Mouse (Mus musculus) hindbrain, embryonic 10.5 days (tissue): ENCODE data around the gene Cacna2d3. TPM values are rescaled to one million over a fixed set of nuclear protein-coding genes. Genes with fewer than 3 reads are reported as not detected.

ENCODE experiments used
- DNase-seq: peaks from one replicate; pipeline ENCODE4 v3.0.0-alpha.2; 2017; ENCODE audit warnings: low spot score
- H3K27ac ChIP-seq: fragments of 300-500 bp; sonication (generic); 2 replicates; pipeline ENCODE4 v1.5.1; 2016; ENCODE audit warnings: mild to moderate bottlenecking, moderate library complexity
- H3K27me3 ChIP-seq: fragments of 300-500 bp; sonication (generic); 2 replicates; pipeline ENCODE4 v1.6.1; 2016; ENCODE audit warnings: mild to moderate bottlenecking; ENCODE audit not compliant: poor library complexity, insufficient read depth, severe bottlenecking
- H3K36me3 ChIP-seq: fragments of 300-500 bp; sonication (generic); 2 replicates; pipeline ENCODE4 v1.6.1; 2016; ENCODE audit warnings: mild to moderate bottlenecking, moderate library complexity
- H3K4me1 ChIP-seq: fragments of 300-500 bp; sonication (generic); replicated peaks from 2 replicates; pipeline ENCODE4 v1.6.1; 2016; ENCODE audit warnings: mild to moderate bottlenecking
- H3K4me3 ChIP-seq: fragments of 300-500 bp; sonication (generic); 2 replicates; pipeline ENCODE4 v1.5.1; 2016; ENCODE audit warnings: mild to moderate bottlenecking, moderate library complexity
- H3K9me3 ChIP-seq: fragments of 300-500 bp; sonication (generic); 2 replicates; pipeline ENCODE4 v1.6.1; 2016; ENCODE audit warnings: mild to moderate bottlenecking, moderate library complexity
- WGBS: fragments of 180-500 bp; shearing (Covaris S2); methylation state at CpG from one replicate; pipeline ENCODE4 v1.1.7; 2016; 5-methylcytosine and 5-hydroxymethylcytosine counted together
- polyA plus RNA-seq: library from polyadenylated mRNA; unstranded; fragments of >200 nt; fragmentation: Nextera tagmentation; extraction: Ambion mirVana; gene quantifications from 2 replicates; pipeline ENCODE4 v1.2.1, GENCODE M21; 2016

Cacna2d3 gene
- polyA plus RNA-seq, 1 experiment from 2014 or later = 12.6 TPM

- WGBS = 91% methylated on average over 4 of the region's 4 CpGs
- Histone ChIP-seq H3K27ac (no peak overlapping the region), H3K36me3 (no peaks in the 10 kb centered on the region), H3K9me3 (no peaks in the 10 kb centered on the region), H3K4me1 (peaks cover 26% of the 10 kb centered on the region), H3K4me3 (no peak overlapping the region), H3K27me3 (peaks cover 11% of the 10 kb centered on the region; the same call in 1 of the 2 replicates)
- no peak for DNase-seq
Measured at GRCm38 (mm10) chr14:29009644-29010043, 712.0 kb downstream of the Cacna2d3 start.

GRCm38 (mm10) chr14:29005228-29005840 lies 716.3 kb downstream of the Cacna2d3 start:
- DNase-seq = no peak
- Histone ChIP-seq H3K4me1 (peaks cover 6% of the 10 kb centered on the region; the same call in 1 of the 2 replicates), H3K27me3 (0 out of 2 replicates have a peak, but pooled peaks cover 5% of the 10 kb centered on the region), H3K9me3 (no peaks in the 10 kb centered on the region), H3K36me3 (no peaks in the 10 kb centered on the region), H3K4me3 (no peak overlapping the region), H3K27ac (no peak overlapping the region)
- 77% methylated on average over 5 of the region's 5 CpGs for WGBS

- no peak for DNase-seq
- Histone ChIP-seq H3K27me3 (no peaks in the 10 kb centered on the region), H3K27ac (no peak overlapping the region), H3K4me3 (no peak overlapping the region), H3K4me1 (no peaks in the 10 kb centered on the region), H3K36me3 (no peaks in the 10 kb centered on the region), H3K9me3 (no peaks in the 10 kb centered on the region)
- WGBS = 94% methylated on average over 3 of the region's 3 CpGs
Measured at GRCm38 (mm10) chr14:28996569-28996968, 725.1 kb downstream of the Cacna2d3 start.

GRCm38 (mm10) chr14:28988211-28988900 lies 733.3 kb downstream of the Cacna2d3 start:
- Histone ChIP-seq H3K4me1 (no peaks in the 10 kb centered on the region), H3K27ac (no peak overlapping the region), H3K9me3 (no peaks in the 10 kb centered on the region), H3K27me3 (no peaks in the 10 kb centered on the region), H3K36me3 (no peaks in the 10 kb centered on the region), H3K4me3 (no peak overlapping the region)
- DNase-seq = no peak
- 89% methylated on average over 7 of the region's 7 CpGs for WGBS

GRCm38 (mm10) chr14:28984276-28984675 lies 737.4 kb downstream of the Cacna2d3 start:
- no peak for DNase-seq
- no peaks in the 10 kb centered on the region for H3K9me3 ChIP-seq
- H3K27me3 ChIP-seq = no peaks in the 10 kb centered on the region
- H3K4me3 ChIP-seq = no peak overlapping the region
- peaks cover 7% of the 10 kb centered on the region for H3K4me1 ChIP-seq
- H3K36me3 ChIP-seq = no peaks in the 10 kb centered on the region
- 85% methylated on average over 2 of the region's 2 CpGs for WGBS
- no peak overlapping the region for H3K27ac ChIP-seq

- 36% methylated on average over 3 of the region's 3 CpGs for WGBS
Measured at GRCm38 (mm10) chr14:28980482-28980881, 741.2 kb downstream of the Cacna2d3 start.

GRCm38 (mm10) chr14:28979230-28979629 lies 742.4 kb downstream of the Cacna2d3 start:
- DNase-seq = no peak
- H3K9me3 ChIP-seq = no peaks in the 10 kb centered on the region
- no peak overlapping the region for H3K27ac ChIP-seq
- H3K4me1 ChIP-seq = peaks cover 7% of the 10 kb centered on the region
- WGBS = 90% methylated on average over 2 of the region's 2 CpGs
- no peaks in the 10 kb centered on the region for H3K27me3 ChIP-seq
- H3K36me3 ChIP-seq = no peaks in the 10 kb centered on the region
- H3K4me3 ChIP-seq = no peak overlapping the region

More at GRCm38 (mm10) chr14:28980482-28980881, 741.2 kb downstream of the Cacna2d3 start:
- Histone ChIP-seq H3K36me3 (no peaks in the 10 kb centered on the region), H3K27ac (peak overlapping the region; percentile 13; the same call in 1 of the 2 replicates), H3K27me3 (no peaks in the 10 kb centered on the region), H3K4me1 (peaks cover 7% of the 10 kb centered on the region), H3K4me3 (no peak overlapping the region), H3K9me3 (no peaks in the 10 kb centered on the region)
- peak; percentile 40 for DNase-seq

GRCm38 (mm10) chr14:28972620-28973019 lies 749.0 kb downstream of the Cacna2d3 start:
- WGBS = 57% methylated on average over 5 of the region's 5 CpGs

GRCm38 (mm10) chr14:28969247-28969646 lies 752.4 kb downstream of the Cacna2d3 start:
- DNase-seq = no peak
- 90% methylated on average over 4 of the region's 4 CpGs for WGBS
- no peaks in the 10 kb centered on the region for H3K27me3 ChIP-seq
- H3K4me1 ChIP-seq = 0 out of 2 replicates have a peak, but pooled peaks cover 12% of the 10 kb centered on the region
- no peak overlapping the region for H3K4me3 ChIP-seq
- H3K27ac ChIP-seq = no peak overlapping the region
- H3K36me3 ChIP-seq = no peaks in the 10 kb centered on the region
- no peaks in the 10 kb centered on the region for H3K9me3 ChIP-seq

More at GRCm38 (mm10) chr14:28972620-28973019, 749.0 kb downstream of the Cacna2d3 start:
- Histone ChIP-seq H3K4me1 (0 out of 2 replicates have a peak, but pooled peaks cover 9% of the 10 kb centered on the region), H3K27ac (no peak overlapping the region), H3K4me3 (no peak overlapping the region), H3K36me3 (no peaks in the 10 kb centered on the region), H3K9me3 (no peaks in the 10 kb centered on the region), H3K27me3 (no peaks in the 10 kb centered on the region)
- DNase-seq = no peak

GRCm38 (mm10) chr14:28966881-28967280 lies 754.8 kb downstream of the Cacna2d3 start:
- Histone ChIP-seq H3K27me3 (no peaks in the 10 kb centered on the region), H3K36me3 (no peaks in the 10 kb centered on the region), H3K27ac (no peak overlapping the region), H3K4me3 (no peak overlapping the region), H3K4me1 (0 out of 2 replicates have a peak, but pooled peaks cover 3% of the 10 kb centered on the region), H3K9me3 (no peaks in the 10 kb centered on the region)
- DNase-seq = no peak

- WGBS = 79% methylated on average over 5 of the region's 5 CpGs
- Histone ChIP-seq H3K4me1 (peaks cover 35% of the 10 kb centered on the region), H3K4me3 (no peak overlapping the region), H3K36me3 (no peaks in the 10 kb centered on the region), H3K27ac (no peak overlapping the region; the same call in 1 of the 2 replicates), H3K27me3 (no peaks in the 10 kb centered on the region; the same call in 1 of the 2 replicates), H3K9me3 (no peaks in the 10 kb centered on the region)
- no peak for DNase-seq
Measured at GRCm38 (mm10) chr14:28961379-28961778, 760.3 kb downstream of the Cacna2d3 start.

- Histone ChIP-seq H3K27ac (peak overlapping the region; percentile 86), H3K9me3 (no peaks in the 10 kb centered on the region), H3K36me3 (no peaks in the 10 kb centered on the region), H3K27me3 (peaks cover 3% of the 10 kb centered on the region; the same call in 1 of the 2 replicates), H3K4me3 (no peak overlapping the region), H3K4me1 (peaks cover 53% of the 10 kb centered on the region)
- 38% methylated on average over 3 of the region's 3 CpGs for WGBS
- no peak for DNase-seq
Measured at GRCm38 (mm10) chr14:28959042-28959441, 762.6 kb downstream of the Cacna2d3 start.
